ENCODE assay signal across 19 mouse cellular contexts in genomic region chr5:138761836-138762334, GRCm38 (mm10). TPM values are rescaled to one million over a fixed set of nuclear protein-coding genes. Genes with fewer than 3 reads are reported as not detected.
A peak's percentile ranks its signal among the peaks of the same experiment; 100 is the strongest.
DNase-seq lines count a peak whose midpoint lies in the region; ATAC-seq lines count a peak whose summit lies in the region.
"Had no signal": no experiment of that assay in that cellular context is flagged by ENCODE, and none has a peak within 500 bp of the region (broad histone marks: within the 10 kb centered on the region; RNA-seq: fewer than 3 reads in every experiment).

No protein-coding gene starts in this region.

- DNase-seq in ES-CJ7 (ENCODE audit: low read depth, low spot score): peak; percentile 26
- no peak for DNase-seq in embryonic facial prominence, embryonic 10.5 days (ENCODE audit: low spot score)
- no peak for DNase-seq in hindbrain, embryonic 14.5 days (ENCODE audit: low spot score)
- no peak for DNase-seq in cerebellum, postnatal 25 days
- DNase-seq: adrenal gland, postnatal 10 days; cerebellum, adult 2 months; kidney, adult 2 months; liver, postnatal 0 days; lung, postnatal 36 days; right cerebral cortex, postnatal 25 days; thymus, postnatal 36 days had no signal

- WGBS in embryonic facial prominence, embryonic 10.5 days: 51% methylated on average over 5 of the region's 5 CpGs
- 24% methylated on average over 5 of the region's 5 CpGs for WGBS in hindbrain, embryonic 14.5 days
- WGBS in neural tube, embryonic 13.5 days: 22% methylated on average over 5 of the region's 5 CpGs
- WGBS in heart, embryonic 12.5 days: 60% methylated on average over 5 of the region's 5 CpGs
- WGBS in liver, embryonic 12.5 days (ENCODE audit: insufficient replicate concordance): 55% methylated on average over 5 of the region's 5 CpGs

- H3K4me1 ChIP-seq in embryonic facial prominence, embryonic 10.5 days: peaks cover 29% of the 10 kb centered on the region
- peaks cover 54% of the 10 kb centered on the region for H3K4me1 ChIP-seq in hindbrain, embryonic 14.5 days (replicated peaks; ENCODE audit: control insufficient read depth, insufficient read depth, low read length)
- H3K4me1 ChIP-seq in neural tube, embryonic 13.5 days (replicated peaks): peaks cover 61% of the 10 kb centered on the region
- H3K4me1 ChIP-seq in heart, embryonic 12.5 days (replicated peaks): peaks cover 7% of the 10 kb centered on the region
- no peaks in the 10 kb centered on the region for H3K4me1 ChIP-seq in liver, embryonic 12.5 days

- H3K36me3 ChIP-seq in embryonic facial prominence, embryonic 10.5 days (replicated peaks): no peaks in the 10 kb centered on the region
- H3K36me3 ChIP-seq in hindbrain, embryonic 14.5 days (replicated peaks; ENCODE audit: control insufficient read depth, insufficient read depth): peaks cover 87% of the 10 kb centered on the region
- peaks cover 83% of the 10 kb centered on the region for H3K36me3 ChIP-seq in neural tube, embryonic 13.5 days
- H3K36me3 ChIP-seq in heart, embryonic 12.5 days: 0 out of 2 replicates have a peak, but pooled peaks cover under 1% of the 10 kb centered on the region
- H3K36me3 ChIP-seq in liver, embryonic 12.5 days: 0 out of 2 replicates have a peak, but pooled peaks cover 3% of the 10 kb centered on the region
- H3K36me3 ChIP-seq: G1E; limb, embryonic 13.5 days had no signal

- no peak for ATAC-seq in hindbrain, embryonic 14.5 days (ENCODE audit: low FRiP score)
- ATAC-seq in neural tube, embryonic 13.5 days (ENCODE audit: low read depth): no peak
- no peak for ATAC-seq in heart, embryonic 12.5 days (ENCODE audit: insufficient number of reproducible peaks, low FRiP score)
- ATAC-seq in liver, embryonic 12.5 days: no peak
- ATAC-seq: liver, postnatal 0 days had no signal

- H3K4me3 ChIP-seq in embryonic facial prominence, embryonic 10.5 days: no peak overlapping the region
- no peak overlapping the region for H3K4me3 ChIP-seq in hindbrain, embryonic 14.5 days (replicated peaks; ENCODE audit: low read length)
- H3K4me3 ChIP-seq in neural tube, embryonic 13.5 days: no peak overlapping the region
- no peak overlapping the region for H3K4me3 ChIP-seq in heart, embryonic 12.5 days
- H3K4me3 ChIP-seq in liver, embryonic 12.5 days: no peak overlapping the region
- H3K4me3 ChIP-seq: limb, embryonic 13.5 days had no signal

- peak overlapping the region; percentile 44 for H3K9ac ChIP-seq in hindbrain, embryonic 14.5 days
- H3K9ac ChIP-seq in neural tube, embryonic 13.5 days: peak overlapping the region; percentile 52
- no peak overlapping the region for H3K9ac ChIP-seq in heart, embryonic 12.5 days
- H3K9ac ChIP-seq in liver, embryonic 12.5 days: no peak overlapping the region
- H3K9ac ChIP-seq: limb, embryonic 13.5 days; liver, postnatal 0 days had no signal

- H3K27ac ChIP-seq in embryonic facial prominence, embryonic 10.5 days (replicated peaks): 0 out of 2 replicates have a peak overlapping the region, but pooled peaks have one; percentile 6
- peak overlapping the region; percentile 44 for H3K27ac ChIP-seq in hindbrain, embryonic 14.5 days
- peak overlapping the region; percentile 29 for H3K27ac ChIP-seq in neural tube, embryonic 13.5 days (replicated peaks)
- H3K27ac ChIP-seq in heart, embryonic 12.5 days (ENCODE audit: poor library complexity, severe bottlenecking): no peak overlapping the region
- H3K27ac ChIP-seq in liver, embryonic 12.5 days: no peak overlapping the region
- H3K27ac ChIP-seq: limb, embryonic 13.5 days had no signal

- peaks cover 32% of the 10 kb centered on the region for H3K27me3 ChIP-seq in embryonic facial prominence, embryonic 10.5 days (replicated peaks; ENCODE audit: low read depth, poor library complexity, severe bottlenecking)
- H3K27me3 ChIP-seq in hindbrain, embryonic 14.5 days (ENCODE audit: control insufficient read depth, insufficient read depth, low read length): no peaks in the 10 kb centered on the region
- no peaks in the 10 kb centered on the region for H3K27me3 ChIP-seq in neural tube, embryonic 13.5 days
- peaks cover 17% of the 10 kb centered on the region for H3K27me3 ChIP-seq in heart, embryonic 12.5 days (replicated peaks)
- peaks cover 12% of the 10 kb centered on the region for H3K27me3 ChIP-seq in liver, embryonic 12.5 days (replicated peaks)

- H3K4me2 ChIP-seq in hindbrain, embryonic 14.5 days (replicated peaks): peak overlapping the region; percentile 86
- H3K4me2 ChIP-seq in neural tube, embryonic 13.5 days: peak overlapping the region; percentile 82
- no peak overlapping the region for H3K4me2 ChIP-seq in heart, embryonic 12.5 days
- H3K4me2 ChIP-seq in liver, embryonic 12.5 days: no peak overlapping the region
- H3K4me2 ChIP-seq: limb, embryonic 13.5 days had no signal

- no peaks in the 10 kb centered on the region for H3K9me3 ChIP-seq in embryonic facial prominence, embryonic 10.5 days
- H3K9me3 ChIP-seq in hindbrain, embryonic 14.5 days (ENCODE audit: control insufficient read depth, low read length): no peaks in the 10 kb centered on the region
- no peaks in the 10 kb centered on the region for H3K9me3 ChIP-seq in neural tube, embryonic 13.5 days
- H3K9me3 ChIP-seq in heart, embryonic 12.5 days (replicated peaks): no peaks in the 10 kb centered on the region
- H3K9me3 ChIP-seq in liver, embryonic 12.5 days (replicated peaks): no peaks in the 10 kb centered on the region
- H3K9me3 ChIP-seq: G1E; limb, embryonic 13.5 days had no signal

RNA-seq across cellular contexts. Expression of gene Fam20c, which starts 7.6 kb away (rescaled TPM):
- polyA plus RNA-seq in embryonic facial prominence, embryonic 10.5 days (2016; fragmentation: Nextera tagmentation; extraction: Ambion mirVana): 4.4 and 4.6 TPM in 2 replicates
- polyA plus RNA-seq in hindbrain, embryonic 14.5 days (2014; fragmentation: Nextera tagmentation; extraction: Ambion mirVana): 63.5 and 72.0 TPM in 2 replicates
- polyA plus RNA-seq in neural tube, embryonic 13.5 days (2015; fragmentation: Nextera tagmentation; extraction: Ambion mirVana): 50.3 and 51.3 TPM in 2 replicates
- polyA plus RNA-seq in heart, embryonic 12.5 days (2016; fragmentation: Nextera tagmentation; extraction: Ambion mirVana): 6.0 and 6.2 TPM in 2 replicates
- 8.1 and 9.7 TPM in 2 replicates for polyA plus RNA-seq in liver, embryonic 12.5 days (2016; fragmentation: Nextera tagmentation; extraction: Ambion mirVana)
- polyA plus RNA-seq: G1E had no signal

RNA-seq across cellular contexts. Expression of gene Gm5294, which starts 58.0 kb away (rescaled TPM):
- not detected in 2 replicates for polyA plus RNA-seq in embryonic facial prominence, embryonic 10.5 days (2016; fragmentation: Nextera tagmentation; extraction: Ambion mirVana)
- 1.3 TPM in 1 of 2 replicates, not detected in the other for polyA plus RNA-seq in hindbrain, embryonic 14.5 days (2014; fragmentation: Nextera tagmentation; extraction: Ambion mirVana)
- polyA plus RNA-seq in neural tube, embryonic 13.5 days (2015; fragmentation: Nextera tagmentation; extraction: Ambion mirVana): not detected in 2 replicates
- not detected in 2 replicates for polyA plus RNA-seq in heart, embryonic 12.5 days (2016; fragmentation: Nextera tagmentation; extraction: Ambion mirVana)
- not detected in 2 replicates for polyA plus RNA-seq in liver, embryonic 12.5 days (2016; fragmentation: Nextera tagmentation; extraction: Ambion mirVana)
- polyA plus RNA-seq: cerebellum, adult 2 months; cortical plate, adult 2 months; G1E; gonadal fat pad, adult 2 months; heart, embryonic 14.5 days; limb, embryonic 13.5 days; liver, postnatal 0 days had no signal

Comparison
In these comparisons a context has a peak if more than half of its experiments do, and no peak if none do; other contexts are left out.
1. H3K27ac ChIP-seq: peak in embryonic facial prominence, embryonic 10.5 days (single experiment), hindbrain, embryonic 14.5 days (single experiment) and neural tube, embryonic 13.5 days (single experiment); none in heart, embryonic 12.5 days (single experiment) and liver, embryonic 12.5 days (single experiment).
2. H3K4me2 ChIP-seq: peak in hindbrain, embryonic 14.5 days (single experiment) and neural tube, embryonic 13.5 days (single experiment); none in heart, embryonic 12.5 days (single experiment) and liver, embryonic 12.5 days (single experiment).
3. H3K9ac ChIP-seq: peak in hindbrain, embryonic 14.5 days (single experiment) and neural tube, embryonic 13.5 days (single experiment); none in heart, embryonic 12.5 days (single experiment) and liver, embryonic 12.5 days (single experiment).